Mouse (Mus musculus) ZHBTc4 (cell line): Measurements from ENCODE around the gene Rec114.
A peak's percentile ranks its signal among the peaks of the same experiment; 100 is the strongest.

Experiments
- DNase-seq: peaks from one replicate; pipeline ENCODE4 v3.0.0-alpha.2; 2011; ENCODE audit warnings: low read depth, low spot score

Gene Rec114

DNA sequence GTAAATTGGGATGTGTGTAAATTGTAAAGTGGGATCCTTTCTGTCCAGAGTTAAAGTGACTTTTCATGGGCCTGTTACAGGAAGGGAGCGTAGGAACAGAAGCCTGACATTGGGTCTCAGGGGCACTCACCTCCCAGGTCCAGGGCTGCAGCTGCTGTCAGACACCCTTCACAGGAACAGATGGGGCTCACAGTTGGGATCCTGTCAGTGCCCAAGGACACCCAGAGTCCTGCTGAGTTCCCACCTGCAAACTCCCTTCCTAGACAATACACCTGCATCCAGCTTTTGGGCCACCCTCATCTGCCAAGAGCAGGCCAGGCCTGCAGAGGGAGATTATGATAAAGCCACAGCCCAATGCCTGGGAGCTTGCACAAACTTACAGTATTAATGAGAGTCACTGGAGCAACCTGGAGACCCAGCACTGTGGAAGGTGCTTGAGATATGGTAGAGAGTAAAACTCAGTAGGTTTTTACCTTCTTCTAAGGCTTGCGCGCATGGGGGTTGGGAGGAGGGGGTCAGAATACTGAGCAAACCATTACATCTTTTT lies at the start of gene Rec114:
Rec114 (minus strand) TSS at position 263 of the 547 bp plus-strand sequence.
- no peak for DNase-seq

DNA sequence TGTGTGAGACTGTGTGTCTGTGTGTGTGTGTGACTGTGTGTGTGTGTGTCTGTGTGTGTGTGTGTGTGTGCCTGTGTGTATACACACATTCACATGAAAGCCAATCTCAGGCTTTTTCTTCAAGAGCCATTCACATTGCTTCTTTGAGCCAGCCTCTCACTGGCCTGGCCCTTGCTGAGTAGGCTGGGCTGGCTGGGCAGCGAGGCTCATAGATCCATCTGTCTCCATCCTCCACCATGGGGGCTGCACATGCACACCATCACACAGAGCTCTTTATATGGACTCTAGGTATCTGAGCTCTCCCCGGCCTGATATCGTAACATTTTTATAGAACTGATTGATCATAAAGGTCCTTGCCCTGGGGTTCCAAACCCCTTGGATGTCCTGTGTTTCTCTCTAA lies 45.7 kb upstream of the Rec114 start:
- DNase-seq: no peak

DNA sequence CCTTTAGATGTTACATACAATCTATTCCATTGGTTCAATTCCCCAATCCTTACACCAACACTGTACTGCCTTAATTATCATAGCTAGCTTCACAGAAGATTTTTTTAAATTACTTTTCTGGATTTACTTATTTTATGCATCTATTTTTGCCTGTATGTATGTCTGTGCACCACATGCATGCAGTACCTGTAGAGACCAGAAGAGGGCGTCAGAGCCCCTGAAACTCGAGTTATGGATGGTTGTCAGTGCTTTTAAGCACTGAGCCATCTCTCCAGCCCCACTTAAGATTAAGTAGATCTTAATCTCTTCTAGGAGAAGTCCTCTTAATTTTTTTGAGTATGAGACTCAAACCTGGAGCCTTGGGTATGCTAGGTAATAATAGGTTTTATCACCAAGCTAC lies 31.6 kb upstream of the Rec114 start:
- DNase-seq: peak; percentile 77

DNA sequence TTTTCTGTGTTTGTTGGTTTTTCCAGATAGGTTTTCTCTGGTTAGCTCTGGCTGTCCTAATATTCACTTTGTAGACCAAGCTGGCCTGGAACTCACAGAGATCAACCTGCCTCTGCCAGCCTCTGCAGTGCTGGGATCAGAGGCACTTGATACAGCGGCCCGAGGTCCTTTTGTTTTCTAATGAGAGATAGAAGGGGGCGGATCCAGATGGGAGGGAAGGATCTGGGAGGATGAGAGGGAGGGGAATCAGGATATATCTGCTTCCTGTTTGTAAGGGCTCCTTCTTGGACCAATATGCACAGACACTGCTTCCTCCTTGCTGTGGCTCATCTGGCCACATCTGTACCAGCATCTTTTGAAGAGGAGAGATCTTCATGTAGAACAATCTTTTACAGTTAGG lies 31.0 kb upstream of the Rec114 start:
- peak; percentile 58 for DNase-seq

DNA sequence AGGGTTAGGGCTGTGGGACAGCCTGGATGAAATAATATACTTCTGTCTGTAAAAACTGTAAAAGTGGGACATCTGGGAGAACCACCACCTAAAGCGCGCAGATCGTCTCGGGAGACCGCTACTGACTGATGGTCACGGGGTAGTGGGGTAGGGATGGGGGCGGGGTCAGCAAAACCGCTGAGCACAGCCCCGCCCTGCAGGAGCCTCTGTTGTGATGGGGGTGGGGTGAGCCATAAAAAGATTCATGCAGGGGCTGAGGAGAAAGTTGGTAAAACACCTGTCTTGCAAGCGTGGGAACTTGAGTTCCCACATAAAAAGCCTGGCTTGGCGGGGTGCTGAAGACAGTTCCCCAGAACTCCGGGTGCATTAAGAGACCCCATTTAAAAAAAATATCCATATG lies 26.2 kb upstream of the Rec114 start:
- DNase-seq: peak; percentile 61

DNA sequence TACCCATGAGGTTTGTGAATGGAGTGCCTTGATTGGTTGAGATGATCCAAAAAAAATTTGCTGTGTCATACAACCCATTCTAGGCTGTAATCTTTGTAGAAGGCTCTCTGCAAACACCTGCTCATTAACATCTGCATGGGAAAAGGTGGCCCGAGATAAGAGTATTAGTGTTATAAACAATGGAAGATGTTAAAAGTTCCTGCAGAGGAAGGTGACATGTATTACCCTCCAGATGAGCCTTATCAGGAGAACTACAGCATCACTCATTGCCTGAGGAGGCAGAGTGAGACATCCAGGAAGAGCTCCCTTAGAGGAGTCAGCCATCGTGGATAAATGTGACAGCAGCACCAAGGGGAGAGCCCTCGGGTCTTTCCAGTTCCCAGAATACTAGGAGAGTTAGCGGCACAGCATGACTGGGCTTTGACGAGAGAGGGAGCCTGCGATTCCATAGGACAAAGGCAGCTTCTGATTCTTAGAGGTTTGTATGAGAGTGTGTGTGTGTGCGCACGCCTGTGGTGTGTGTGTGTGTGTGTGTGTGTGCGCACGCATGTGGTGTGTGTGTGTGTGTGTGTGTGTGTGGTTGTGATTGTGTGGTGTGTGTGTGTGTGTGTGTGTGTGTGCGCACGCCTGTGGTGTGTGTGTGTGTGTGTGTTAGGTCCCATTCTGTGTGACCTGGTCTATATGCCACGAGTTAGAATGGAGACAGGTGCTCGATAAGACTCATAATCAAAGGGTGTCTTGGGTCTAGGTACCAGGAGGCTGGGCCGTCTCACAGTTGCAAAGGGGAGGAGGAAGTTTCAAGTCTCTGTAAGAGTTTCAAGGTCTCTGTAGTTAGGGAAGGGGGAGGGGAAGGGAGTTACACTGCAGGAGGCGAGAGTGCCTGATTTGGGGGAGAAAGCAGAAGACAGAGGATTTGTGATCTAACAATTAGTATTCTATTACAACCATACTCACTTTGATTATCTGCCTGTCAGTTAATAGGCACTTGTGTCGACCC lies 23.5 kb upstream of the Rec114 start:
- DNase-seq: peak; percentile 51

DNA sequence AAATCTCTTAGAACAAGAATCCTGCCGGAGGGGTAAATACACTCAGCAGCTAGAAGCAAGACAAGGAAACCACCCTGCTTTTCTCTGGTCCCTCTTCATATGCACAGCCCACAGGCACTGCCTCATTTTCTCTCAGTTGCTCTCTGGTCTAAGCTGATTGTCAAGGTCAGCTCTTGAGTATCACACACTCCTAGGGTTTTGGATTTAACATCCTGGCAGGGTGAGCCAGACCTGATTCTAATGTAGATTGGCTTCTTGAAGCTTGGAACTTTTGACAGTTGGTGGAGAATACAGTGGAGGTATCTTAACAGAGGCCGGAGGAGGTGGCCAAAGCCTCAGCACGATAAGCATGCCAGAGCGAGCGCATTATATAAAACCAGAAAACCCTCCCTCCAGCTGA lies 20.6 kb upstream of the Rec114 start:
- DNase-seq: peak; percentile 63

DNA sequence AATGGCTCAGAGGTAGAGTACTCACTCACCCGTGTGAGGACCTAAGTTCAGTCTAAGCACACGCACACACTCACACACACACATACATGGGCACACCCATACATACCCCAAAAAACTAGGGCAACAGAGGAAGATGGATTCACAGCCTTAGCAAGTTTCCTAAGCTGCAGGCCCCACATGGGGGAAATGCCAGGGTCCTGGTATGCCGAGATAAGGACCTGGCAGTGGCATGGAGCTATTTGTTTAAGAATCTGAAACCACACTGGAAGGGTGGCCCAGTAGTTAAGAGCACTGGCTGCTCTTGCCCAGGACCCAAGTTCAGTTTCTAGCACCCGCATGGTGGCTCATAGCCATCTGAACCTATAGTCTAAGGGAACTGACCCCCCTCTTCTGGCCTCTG lies 19.4 kb upstream of the Rec114 start:
- no peak for DNase-seq

DNA sequence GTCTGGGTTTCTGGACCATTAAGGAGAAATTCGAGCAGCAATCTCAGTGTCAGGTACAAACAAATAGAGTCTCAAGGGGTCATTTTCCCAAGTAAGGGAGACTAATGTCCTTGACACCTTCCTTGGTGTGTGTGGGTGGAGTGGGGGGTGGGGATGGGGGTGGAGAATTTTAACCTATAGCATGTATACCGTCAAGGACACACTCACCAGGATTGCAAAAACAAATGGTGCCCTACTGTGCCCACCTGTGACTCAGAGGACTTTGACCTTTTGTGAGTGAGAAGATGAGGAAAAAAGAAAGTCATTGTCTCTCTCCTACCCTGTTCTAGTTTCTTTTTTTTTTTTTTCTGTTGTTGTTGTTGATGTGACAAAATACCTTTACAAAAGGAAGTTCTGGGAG lies 18.3 kb upstream of the Rec114 start:
- DNase-seq: peak; percentile 58

DNA sequence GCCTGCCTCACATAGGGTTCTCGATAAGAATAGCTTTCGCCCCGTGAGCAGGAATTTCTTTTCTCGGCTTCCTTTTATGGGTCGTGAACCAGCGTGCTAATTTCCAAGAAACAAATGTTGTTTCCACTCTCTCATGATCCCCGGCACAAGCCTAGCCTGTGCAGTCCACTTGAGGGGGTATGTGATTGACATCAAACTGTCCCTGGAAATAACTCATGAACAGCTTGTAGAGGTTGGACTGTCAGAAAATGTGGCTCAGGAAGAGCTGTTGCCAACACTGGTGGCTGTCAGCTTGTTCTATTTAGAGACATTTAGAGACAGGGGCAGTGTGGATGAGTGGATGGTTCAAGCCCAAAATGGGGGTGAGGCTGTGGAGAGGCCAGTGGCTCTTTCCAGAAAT lies 15.0 kb upstream of the Rec114 start:
- DNase-seq: no peak

DNA sequence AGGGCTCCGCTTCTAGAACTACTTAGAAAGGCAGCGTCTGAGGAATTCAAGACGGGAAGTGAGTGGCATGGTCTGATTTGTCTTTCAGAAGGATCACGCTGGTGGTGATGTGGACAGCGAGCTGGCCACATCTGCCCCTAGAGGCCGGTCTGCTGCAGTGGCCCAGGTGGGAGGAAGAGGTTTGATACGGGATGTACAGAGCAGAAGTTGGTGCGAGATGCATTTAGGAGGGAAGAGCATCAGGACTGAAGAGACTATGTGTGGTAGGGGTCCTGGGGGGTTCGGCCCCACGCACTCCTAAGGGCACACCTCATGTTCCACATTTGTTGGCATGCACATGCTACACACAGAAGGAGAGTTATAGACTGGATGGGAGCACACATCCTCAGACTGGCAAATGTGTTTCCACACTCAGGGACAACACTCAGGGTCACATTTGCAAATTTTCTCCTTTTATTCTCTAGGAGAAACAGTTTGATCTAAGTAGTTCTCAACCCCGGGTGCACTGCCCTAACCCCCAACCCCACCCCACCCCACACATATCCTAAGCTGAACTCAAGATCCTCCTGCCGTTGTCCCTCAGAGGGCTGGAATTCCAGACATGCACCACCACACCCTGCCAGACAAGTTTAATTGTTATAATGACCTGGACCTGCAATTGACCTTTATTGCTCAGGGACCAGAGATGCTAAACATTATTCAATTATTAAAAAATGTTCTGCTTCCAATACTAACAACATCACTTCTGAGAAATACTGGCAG lies 12.8 kb upstream of the Rec114 start:
- peak; percentile 87 for DNase-seq

DNA sequence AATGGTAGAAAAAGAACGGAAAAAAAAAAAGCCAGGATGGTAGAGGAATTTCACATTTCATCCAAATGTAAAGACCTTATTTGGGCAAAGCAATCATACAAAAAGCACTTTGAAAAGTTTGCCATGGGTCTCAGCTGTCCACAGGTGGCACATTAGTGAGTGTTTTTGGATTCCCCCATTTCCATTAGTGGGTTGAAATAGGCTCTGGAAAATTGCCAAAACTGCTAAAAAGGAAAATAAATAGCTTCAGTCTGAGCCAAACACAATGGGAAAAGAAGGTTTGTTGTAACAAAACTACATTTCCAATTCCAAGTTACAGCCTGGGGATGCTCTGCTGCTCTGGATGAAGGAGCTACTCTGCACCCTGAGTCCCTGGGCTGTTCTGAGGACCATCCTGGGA lies 9.8 kb upstream of the Rec114 start:
- DNase-seq: no peak

DNA sequence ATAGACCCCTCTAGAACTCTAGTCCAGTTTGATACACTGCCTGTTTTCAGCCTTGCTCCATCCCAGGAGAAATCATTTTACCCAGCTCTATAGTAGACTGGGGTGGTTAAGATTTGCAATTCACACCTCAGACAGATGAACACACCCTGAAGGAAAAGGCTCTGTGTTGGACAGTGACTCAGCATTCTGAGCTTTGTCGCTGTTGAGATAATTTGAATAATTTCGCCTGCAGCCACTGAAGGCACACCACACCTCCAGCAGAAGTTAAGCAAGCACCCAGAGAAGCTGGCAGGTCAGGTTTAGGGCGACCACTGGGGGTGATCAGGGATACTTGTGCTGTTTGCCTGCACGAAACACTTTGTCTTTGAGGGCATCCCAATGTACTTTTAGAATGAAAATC lies 4.4 kb upstream of the Rec114 start:
- DNase-seq: peak; percentile 62

DNA sequence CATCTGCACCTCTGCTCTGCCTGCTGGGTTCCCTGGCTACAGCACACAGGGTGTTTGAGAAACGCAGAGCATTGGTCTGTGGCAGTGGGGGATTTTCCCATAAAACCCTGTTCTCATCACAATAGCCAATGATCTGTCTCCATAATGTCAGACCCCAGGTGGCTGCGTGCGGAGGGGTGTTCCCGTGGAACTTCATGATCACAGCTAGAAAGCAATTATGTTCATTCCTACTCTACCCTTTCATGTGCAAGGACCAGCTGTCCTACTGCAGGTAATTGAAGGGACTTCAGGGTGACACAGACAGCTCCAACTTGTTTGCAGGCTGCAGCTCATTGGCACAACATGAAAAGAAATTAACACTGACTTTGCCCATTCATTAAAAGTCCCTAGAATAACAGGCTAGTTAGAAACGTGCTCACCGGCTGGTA lies 3.6 kb upstream of the Rec114 start:
- DNase-seq: peak; percentile 78

DNA sequence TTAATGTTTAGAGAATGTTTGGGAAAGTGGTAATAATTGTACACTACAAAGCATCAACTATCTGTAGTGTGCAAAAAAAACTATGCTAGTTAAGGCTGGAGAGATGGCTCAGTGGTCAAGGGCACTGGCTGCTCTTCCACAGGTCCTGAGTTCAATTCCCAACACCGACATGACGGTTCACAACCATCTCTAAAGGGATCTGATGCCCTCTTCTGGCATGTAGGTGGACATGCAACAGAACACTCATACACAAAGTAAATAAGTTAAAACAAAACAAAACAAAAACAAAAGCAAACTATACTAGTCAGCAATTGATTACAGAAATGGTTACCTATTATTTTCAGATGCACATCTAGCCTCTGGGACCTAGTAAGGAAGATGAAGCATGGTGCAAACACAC lies 1.1 kb downstream of the Rec114 start:
- DNase-seq: no peak

DNA sequence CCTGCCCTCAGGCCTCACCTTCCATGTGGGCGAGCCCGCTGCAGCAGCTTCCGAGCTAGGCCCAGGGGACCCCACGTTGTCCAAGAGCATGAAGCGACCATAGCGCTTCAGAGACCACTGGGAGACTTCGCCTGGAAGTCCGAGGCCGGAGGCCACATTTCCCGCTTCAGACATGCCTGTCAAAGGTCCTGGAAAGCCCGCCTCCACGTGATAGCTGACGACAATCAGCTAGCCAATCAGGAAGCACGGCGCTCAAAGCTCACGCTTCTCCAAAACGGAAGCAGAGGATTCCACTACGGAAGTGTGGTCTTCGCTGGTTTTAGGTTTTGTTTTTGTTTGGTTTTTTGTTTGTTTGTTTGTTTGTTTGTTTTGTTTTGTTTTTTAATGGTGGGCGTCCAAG lies 2.4 kb downstream of the Rec114 start:
- DNase-seq: peak; percentile 70

DNA sequence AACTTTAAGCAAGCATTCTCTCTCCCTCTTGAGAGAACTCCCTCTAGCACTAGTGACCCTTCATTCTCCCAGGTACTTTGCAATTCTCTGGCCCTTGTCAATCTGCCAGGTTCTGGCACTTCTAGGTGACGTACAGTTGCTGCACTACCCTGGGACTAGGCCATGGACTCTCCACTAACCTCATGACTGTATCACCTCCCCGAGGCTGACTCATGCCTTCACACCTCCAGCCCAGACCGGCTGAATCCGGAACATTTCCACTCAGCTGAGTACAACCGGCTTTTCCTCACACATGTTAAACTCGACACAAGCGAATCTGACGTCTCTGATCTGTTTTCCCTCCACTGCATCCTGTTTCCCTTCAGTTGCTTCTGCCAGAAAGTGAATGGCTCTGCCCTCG lies 4.0 kb downstream of the Rec114 start:
- peak; percentile 73 for DNase-seq

DNA sequence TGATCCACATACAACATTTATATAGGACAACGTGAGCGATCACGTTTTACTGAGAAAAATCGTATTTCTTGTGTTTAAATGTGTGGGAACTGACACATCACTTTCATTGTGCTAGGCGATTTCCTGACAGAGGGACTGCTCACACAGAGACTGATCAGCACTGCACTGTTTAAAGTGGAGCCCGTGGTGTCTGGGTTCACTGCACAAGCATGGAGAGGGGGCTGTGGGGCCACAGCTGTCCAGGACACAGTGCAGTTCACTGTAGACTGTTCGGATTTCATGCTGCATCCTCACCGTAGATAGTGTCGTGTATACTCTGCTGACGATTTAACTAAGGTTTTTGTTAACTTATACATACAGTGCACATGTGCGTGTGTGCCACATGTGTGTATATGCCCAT lies 20.6 kb downstream of the Rec114 start:
- no peak for DNase-seq

DNA sequence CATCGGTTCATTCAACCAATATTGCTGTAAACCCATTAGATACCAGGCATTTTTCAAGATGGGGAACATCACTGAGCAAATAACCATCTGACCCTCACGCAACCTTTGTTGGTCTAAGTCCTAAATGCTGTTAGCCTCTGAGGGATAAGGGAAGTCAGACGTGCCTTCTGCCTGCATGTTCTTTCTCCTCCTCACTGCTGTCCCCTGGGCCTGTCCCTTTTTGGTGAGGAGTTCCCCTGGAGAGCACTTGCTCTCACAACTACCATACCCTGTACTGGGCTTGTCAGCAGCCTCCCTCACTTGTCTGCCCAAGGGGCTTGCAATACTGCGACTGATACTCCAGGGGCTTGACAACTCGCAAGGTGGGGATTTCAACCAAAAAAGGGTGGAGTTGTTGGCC lies 21.6 kb downstream of the Rec114 start:
- no peak for DNase-seq

DNA sequence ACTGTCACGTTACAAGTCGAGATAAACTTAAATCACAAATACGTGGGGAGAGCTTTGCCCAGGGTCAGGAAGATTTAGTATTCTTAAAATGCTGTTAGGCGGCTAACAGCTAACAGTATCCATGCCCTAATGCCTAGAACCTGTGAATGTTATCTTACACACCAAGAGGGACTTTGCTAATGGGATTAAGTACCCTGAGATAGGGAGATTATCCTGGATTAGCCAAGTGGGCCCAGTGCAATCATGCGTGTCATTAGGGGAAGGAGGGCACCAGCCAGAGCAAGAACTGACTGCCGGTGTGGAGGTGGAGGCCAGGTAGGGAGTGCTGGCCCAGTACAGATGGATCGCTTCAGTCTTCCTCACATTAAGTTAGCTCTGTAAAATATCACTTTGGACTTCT lies 22.7 kb downstream of the Rec114 start:
- DNase-seq: no peak

DNA sequence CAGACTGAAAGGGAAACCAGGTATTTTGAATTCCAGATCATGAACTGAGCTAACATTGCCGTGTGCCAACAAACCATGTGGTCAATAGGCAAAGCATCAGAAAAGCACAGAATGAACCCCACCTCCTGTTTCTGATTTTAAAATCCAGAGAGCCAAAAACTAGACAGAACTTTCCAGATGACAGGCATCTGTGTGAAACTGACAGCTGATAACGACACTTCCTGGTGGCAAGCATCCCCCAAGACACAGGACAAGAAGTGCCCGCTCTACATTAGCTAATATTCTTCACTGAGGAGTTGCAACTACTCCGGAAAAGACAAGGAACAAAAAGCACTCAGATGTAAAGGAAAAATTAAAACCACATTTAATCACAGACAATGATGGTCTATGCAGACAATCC lies 23.6 kb downstream of the Rec114 start:
- DNase-seq: no peak

DNA sequence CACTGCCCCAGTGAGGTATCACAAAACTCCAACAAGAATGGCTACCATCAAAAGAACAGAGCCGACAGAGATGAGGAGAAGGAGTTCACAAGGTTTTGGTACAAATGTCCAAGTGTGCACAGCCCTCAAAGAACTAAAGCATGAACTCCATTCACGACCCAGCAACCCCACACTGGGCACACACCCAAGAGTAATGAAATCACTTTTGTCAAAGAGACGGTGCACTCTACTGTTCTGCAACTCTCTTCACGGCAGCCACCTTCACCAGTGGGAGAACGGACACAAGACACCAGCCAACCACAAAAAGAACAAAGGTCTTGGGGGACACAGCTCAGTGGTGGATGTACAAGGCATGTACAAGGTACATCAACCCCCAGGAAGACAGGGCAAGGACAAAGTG lies 24.3 kb downstream of the Rec114 start:
- DNase-seq: no peak
